Mouse (Mus musculus): ENCODE results near the gene Ccdc69. TPM values are rescaled to one million over a fixed set of nuclear protein-coding genes. Genes with fewer than 3 reads are reported as not detected.
A peak's percentile ranks its signal among the peaks of the same experiment; 100 is the strongest.

Gene Ccdc69
- polyA plus RNA-seq, 1 experiment from 2014 or later: 0.50 TPM

- Histone ChIP-seq H3K4me2 (ENCODE audit: low read length) (no peak overlapping the region), H3K9me3 (ENCODE audit: control insufficient read depth, low read length) (no peaks in the 10 kb centered on the region), H3K36me3 (ENCODE audit: control insufficient read depth, insufficient read depth, low read length) (no peaks in the 10 kb centered on the region), H3K4me1 (ENCODE audit: control insufficient read depth, insufficient read depth, low read depth, low read length) (no peaks in the 10 kb centered on the region), H3K4me3 (ENCODE audit: low read length) (no peak overlapping the region), H3K27ac (ENCODE audit: low read depth, low read length) (no peak overlapping the region), H3K27me3 (replicated peaks; ENCODE audit: control insufficient read depth, insufficient read depth, low read length) (no peaks in the 10 kb centered on the region), H3K9ac (ENCODE audit: low read depth, low read length) (no peak overlapping the region)
- no peak for ATAC-seq
- 52% methylated on average over 2 of the region's 2 CpGs for WGBS
Observed at GRCm38 (mm10) chr11:55069023-55069422, 8.9 kb downstream of the Ccdc69 start.

- no peaks in the 10 kb centered on the region for H3K4me1 ChIP-seq (ENCODE audit: control insufficient read depth, insufficient read depth, low read depth, low read length)
- no peak overlapping the region for H3K9ac ChIP-seq (ENCODE audit: low read depth, low read length)
- H3K36me3 ChIP-seq (ENCODE audit: control insufficient read depth, insufficient read depth, low read length): no peaks in the 10 kb centered on the region
- no peak overlapping the region for H3K27ac ChIP-seq (ENCODE audit: low read depth, low read length)
- no peak overlapping the region for H3K4me3 ChIP-seq (ENCODE audit: low read length)
- 65% methylated on average over 4 of the region's 4 CpGs for WGBS
- no peak for ATAC-seq
- no peak overlapping the region for H3K4me2 ChIP-seq (ENCODE audit: low read length)
- H3K27me3 ChIP-seq (replicated peaks; ENCODE audit: control insufficient read depth, insufficient read depth, low read length): no peaks in the 10 kb centered on the region
- no peaks in the 10 kb centered on the region for H3K9me3 ChIP-seq (ENCODE audit: control insufficient read depth, low read length)
Observed at GRCm38 (mm10) chr11:55066921-55067320, 11.0 kb downstream of the Ccdc69 start.

GRCm38 (mm10) chr11:55062856-55063255 is 15.1 kb downstream of the Ccdc69 start:
- WGBS: 67% methylated on average over 5 of the region's 5 CpGs
- no peak for ATAC-seq
- Histone ChIP-seq H3K27me3 (replicated peaks; ENCODE audit: control insufficient read depth, insufficient read depth, low read length) (no peaks in the 10 kb centered on the region), H3K9me3 (ENCODE audit: control insufficient read depth, low read length) (no peaks in the 10 kb centered on the region), H3K4me2 (ENCODE audit: low read length) (no peak overlapping the region), H3K36me3 (ENCODE audit: control insufficient read depth, insufficient read depth, low read length) (no peaks in the 10 kb centered on the region), H3K9ac (ENCODE audit: low read depth, low read length) (no peak overlapping the region), H3K4me1 (ENCODE audit: control insufficient read depth, insufficient read depth, low read depth, low read length) (no peaks in the 10 kb centered on the region), H3K4me3 (ENCODE audit: low read length) (no peak overlapping the region), H3K27ac (ENCODE audit: low read depth, low read length) (no peak overlapping the region)

- Histone ChIP-seq H3K4me2 (ENCODE audit: low read length) (no peak overlapping the region), H3K4me3 (ENCODE audit: low read length) (no peak overlapping the region), H3K27ac (ENCODE audit: low read depth, low read length) (no peak overlapping the region), H3K9me3 (ENCODE audit: control insufficient read depth, low read length) (no peaks in the 10 kb centered on the region), H3K9ac (ENCODE audit: low read depth, low read length) (no peak overlapping the region), H3K27me3 (replicated peaks; ENCODE audit: control insufficient read depth, insufficient read depth, low read length) (no peaks in the 10 kb centered on the region), H3K4me1 (ENCODE audit: control insufficient read depth, insufficient read depth, low read depth, low read length) (no peaks in the 10 kb centered on the region), H3K36me3 (ENCODE audit: control insufficient read depth, insufficient read depth, low read length) (no peaks in the 10 kb centered on the region)
- no peak for ATAC-seq
- WGBS: 90% methylated on average over 5 of the region's 5 CpGs
Observed at GRCm38 (mm10) chr11:55060802-55061201, 17.1 kb downstream of the Ccdc69 start.

GRCm38 (mm10) chr11:55057511-55057910 is 20.4 kb downstream of the Ccdc69 start:
- H3K9me3 ChIP-seq (ENCODE audit: control insufficient read depth, low read length): no peaks in the 10 kb centered on the region
- no peaks in the 10 kb centered on the region for H3K4me1 ChIP-seq (ENCODE audit: control insufficient read depth, insufficient read depth, low read depth, low read length)
- no peak overlapping the region for H3K4me2 ChIP-seq (ENCODE audit: low read length)
- no peaks in the 10 kb centered on the region for H3K36me3 ChIP-seq (ENCODE audit: control insufficient read depth, insufficient read depth, low read length)
- ATAC-seq: no peak
- H3K4me3 ChIP-seq (ENCODE audit: low read length): no peak overlapping the region
- H3K27me3 ChIP-seq (replicated peaks; ENCODE audit: control insufficient read depth, insufficient read depth, low read length): no peaks in the 10 kb centered on the region
- no peak overlapping the region for H3K9ac ChIP-seq (ENCODE audit: low read depth, low read length)
- H3K27ac ChIP-seq (ENCODE audit: low read depth, low read length): no peak overlapping the region
- WGBS: 88% methylated on average over 3 of the region's 3 CpGs

- H3K4me3 ChIP-seq (ENCODE audit: low read length): no peak overlapping the region
- 80% methylated on average over 7 of the region's 7 CpGs for WGBS
Observed at GRCm38 (mm10) chr11:55050837-55051510, 27.0 kb downstream of the Ccdc69 start.

GRCm38 (mm10) chr11:55046600-55046999 is 31.3 kb downstream of the Ccdc69 start:
- Histone ChIP-seq H3K4me2 (ENCODE audit: low read length) (no peak overlapping the region), H3K27ac (ENCODE audit: low read depth, low read length) (no peak overlapping the region), H3K27me3 (replicated peaks; ENCODE audit: control insufficient read depth, insufficient read depth, low read length) (no peaks in the 10 kb centered on the region), H3K4me3 (ENCODE audit: low read length) (no peak overlapping the region), H3K36me3 (ENCODE audit: control insufficient read depth, insufficient read depth, low read length) (no peaks in the 10 kb centered on the region), H3K9me3 (ENCODE audit: control insufficient read depth, low read length) (no peaks in the 10 kb centered on the region), H3K9ac (ENCODE audit: low read depth, low read length) (no peak overlapping the region), H3K4me1 (ENCODE audit: control insufficient read depth, insufficient read depth, low read depth, low read length) (no peaks in the 10 kb centered on the region)
- 61% methylated on average over 5 of the region's 5 CpGs for WGBS
- no peak for ATAC-seq

More at GRCm38 (mm10) chr11:55050837-55051510, 27.0 kb downstream of the Ccdc69 start:
- Histone ChIP-seq H3K27ac (ENCODE audit: low read depth, low read length) (no peak overlapping the region), H3K36me3 (ENCODE audit: control insufficient read depth, insufficient read depth, low read length) (no peaks in the 10 kb centered on the region), H3K4me1 (ENCODE audit: control insufficient read depth, insufficient read depth, low read depth, low read length) (no peaks in the 10 kb centered on the region), H3K9ac (ENCODE audit: low read depth, low read length) (no peak overlapping the region), H3K9me3 (ENCODE audit: control insufficient read depth, low read length) (no peaks in the 10 kb centered on the region), H3K4me2 (ENCODE audit: low read length) (no peak overlapping the region), H3K27me3 (replicated peaks; ENCODE audit: control insufficient read depth, insufficient read depth, low read length) (no peaks in the 10 kb centered on the region)
- ATAC-seq: no peak

- H3K9me3 ChIP-seq (ENCODE audit: control insufficient read depth, low read length): no peaks in the 10 kb centered on the region
- H3K4me2 ChIP-seq (ENCODE audit: low read length): no peak overlapping the region
- 78% methylated on average over 4 of the region's 4 CpGs for WGBS
- no peak overlapping the region for H3K9ac ChIP-seq (ENCODE audit: low read depth, low read length)
- H3K4me1 ChIP-seq (ENCODE audit: control insufficient read depth, insufficient read depth, low read depth, low read length): no peaks in the 10 kb centered on the region
- no peak for ATAC-seq
- no peaks in the 10 kb centered on the region for H3K36me3 ChIP-seq (ENCODE audit: control insufficient read depth, insufficient read depth, low read length)
- H3K27me3 ChIP-seq (replicated peaks; ENCODE audit: control insufficient read depth, insufficient read depth, low read length): no peaks in the 10 kb centered on the region
- H3K27ac ChIP-seq (ENCODE audit: low read depth, low read length): no peak overlapping the region
- no peak overlapping the region for H3K4me3 ChIP-seq (ENCODE audit: low read length)
Observed at GRCm38 (mm10) chr11:55041348-55041747, 36.6 kb downstream of the Ccdc69 start.

GRCm38 (mm10) chr11:55039591-55039990 is 38.3 kb downstream of the Ccdc69 start:
- 9% methylated on average over 9 of the region's 9 CpGs for WGBS
- H3K4me2 ChIP-seq (ENCODE audit: low read length): no peak overlapping the region
- ATAC-seq: peak; percentile 63

More at GRCm38 (mm10) chr11:55039591-55039990, 38.3 kb downstream of the Ccdc69 start:
- Histone ChIP-seq H3K9me3 (ENCODE audit: control insufficient read depth, low read length) (no peaks in the 10 kb centered on the region), H3K9ac (ENCODE audit: low read depth, low read length) (no peak overlapping the region), H3K4me3 (ENCODE audit: low read length) (no peak overlapping the region), H3K4me1 (ENCODE audit: control insufficient read depth, insufficient read depth, low read depth, low read length) (no peaks in the 10 kb centered on the region), H3K36me3 (ENCODE audit: control insufficient read depth, insufficient read depth, low read length) (no peaks in the 10 kb centered on the region), H3K27me3 (replicated peaks; ENCODE audit: control insufficient read depth, insufficient read depth, low read length) (peaks cover under 1% of the 10 kb centered on the region; the same call in 1 of the 2 replicates), H3K27ac (ENCODE audit: low read depth, low read length) (no peak overlapping the region)

Measured in hindbrain, embryonic 16.5 days (tissue).